Mouse (Mus musculus): Measurements from ENCODE around the gene Smarca4. TPM values are rescaled to one million over a fixed set of nuclear protein-coding genes. Genes with fewer than 3 reads are reported as not detected.

Smarca4 gene
- polyA plus RNA-seq, 1 experiment, result 77.3 TPM

DNA sequence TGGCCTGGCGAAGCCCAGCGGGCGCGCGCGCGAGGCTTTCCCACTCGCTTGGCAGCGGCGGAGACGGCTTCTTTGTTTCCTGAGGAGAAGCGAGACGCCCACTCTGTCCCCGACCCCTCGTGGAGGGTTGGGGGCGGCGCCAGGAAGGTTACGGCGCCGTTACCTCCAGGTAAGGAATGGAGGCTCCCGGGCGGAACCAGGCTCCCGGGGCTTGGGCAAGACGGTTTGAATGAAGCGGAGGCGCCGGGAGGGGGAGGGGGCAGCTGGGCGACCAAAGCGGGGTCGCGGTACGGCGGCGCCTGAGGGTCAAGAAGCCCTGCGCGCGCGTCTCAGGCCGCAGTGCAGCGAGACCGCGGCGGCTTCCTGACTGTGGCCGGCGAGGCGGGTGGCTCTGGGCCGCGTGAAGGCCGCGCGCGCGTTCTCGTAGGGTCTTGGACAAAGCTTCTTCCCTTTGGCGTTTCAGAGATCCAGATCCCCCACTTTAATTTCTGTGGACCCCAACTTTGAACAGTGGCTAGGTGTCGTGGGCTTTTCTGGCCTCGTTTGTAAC lies 338 bp downstream of the Smarca4 start:
- Histone ChIP-seq H3K4me3 (ENCODE audit: insufficient read depth, low read length) (peak overlapping the region; percentile 50), H3K4me1 (ENCODE audit: control insufficient read depth, insufficient read depth, low read length) (0 out of 2 replicates have a peak, but pooled peaks cover 2% of the 10 kb centered on the region), H3K27ac (ENCODE audit: insufficient read depth, low read length) (peak overlapping the region; percentile 94)
- TF ChIP-seq CTCF (IDR thresholded peaks at IDR 0.05; ENCODE audit: extremely low read depth, insufficient read depth, low read length), result no peak
- peak; percentile 41; the same call in 1 of the 2 replicates for TF ChIP-seq POLR2A (IDR thresholded peaks at IDR 0.05; ENCODE audit: extremely low read depth, insufficient read depth, low read length)

DNA sequence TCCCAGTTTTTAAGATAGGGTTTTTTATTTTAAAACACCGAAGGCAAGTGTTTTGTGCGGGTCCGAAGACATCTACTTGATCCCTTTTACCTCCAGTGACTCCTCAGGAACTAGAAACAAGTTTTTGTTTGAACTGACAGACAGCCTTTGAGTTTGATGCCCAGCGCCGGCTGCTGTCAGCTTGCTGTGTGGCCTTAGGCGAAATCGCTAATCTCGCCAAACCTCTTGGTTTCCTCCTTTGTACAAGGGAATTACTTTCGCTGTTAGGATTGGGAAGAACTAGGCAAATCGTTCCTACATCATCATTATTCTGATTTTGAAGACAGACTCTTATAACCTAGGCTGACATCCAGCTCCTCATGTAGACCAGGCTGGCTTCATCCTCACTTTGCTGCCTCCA lies 1.1 kb downstream of the Smarca4 start:
- no peak for TF ChIP-seq CTCF (IDR thresholded peaks at IDR 0.05; ENCODE audit: extremely low read depth, insufficient read depth, low read length)
- Histone ChIP-seq H3K4me3 (ENCODE audit: insufficient read depth, low read length) (peak overlapping the region; percentile 50), H3K27ac (ENCODE audit: insufficient read depth, low read length) (no peak overlapping the region), H3K4me1 (ENCODE audit: control insufficient read depth, insufficient read depth, low read length) (0 out of 2 replicates have a peak, but pooled peaks cover 2% of the 10 kb centered on the region)

- peaks cover 7% of the 10 kb centered on the region for H3K4me1 ChIP-seq (ENCODE audit: control insufficient read depth, insufficient read depth, low read length)
- H3K27ac ChIP-seq (ENCODE audit: insufficient read depth, low read length), result no peak overlapping the region
- no peak overlapping the region for H3K4me3 ChIP-seq (ENCODE audit: insufficient read depth, low read length)
- TF ChIP-seq CTCF (IDR thresholded peaks at IDR 0.05; ENCODE audit: extremely low read depth, insufficient read depth, low read length) (no peak), POLR2A (IDR thresholded peaks at IDR 0.05; ENCODE audit: extremely low read depth, insufficient read depth, low read length) (no peak)
Measured at GRCm38 (mm10) chr9:21620229-21620628, 4.3 kb downstream of the Smarca4 start.

GRCm38 (mm10) chr9:21622676-21623075 lies 6.7 kb downstream of the Smarca4 start:
- H3K27ac ChIP-seq (ENCODE audit: insufficient read depth, low read length), result no peak overlapping the region
- peaks cover 8% of the 10 kb centered on the region for H3K4me1 ChIP-seq (ENCODE audit: control insufficient read depth, insufficient read depth, low read length)

GRCm38 (mm10) chr9:21625342-21626339 lies 9.7 kb downstream of the Smarca4 start:
- TF ChIP-seq POLR2A (IDR thresholded peaks at IDR 0.05; ENCODE audit: extremely low read depth, insufficient read depth, low read length) (no peak), CTCF (IDR thresholded peaks at IDR 0.05; ENCODE audit: extremely low read depth, insufficient read depth, low read length) (no peak)
- H3K4me1 ChIP-seq (ENCODE audit: control insufficient read depth, insufficient read depth, low read length), result peaks cover 7% of the 10 kb centered on the region
- H3K27ac ChIP-seq (ENCODE audit: insufficient read depth, low read length), result no peak overlapping the region
- no peak overlapping the region for H3K4me3 ChIP-seq (ENCODE audit: insufficient read depth, low read length)

More at GRCm38 (mm10) chr9:21622676-21623075, 6.7 kb downstream of the Smarca4 start:
- TF ChIP-seq CTCF (IDR thresholded peaks at IDR 0.05; ENCODE audit: extremely low read depth, insufficient read depth, low read length) (no peak), POLR2A (IDR thresholded peaks at IDR 0.05; ENCODE audit: extremely low read depth, insufficient read depth, low read length) (no peak)
- H3K4me3 ChIP-seq (ENCODE audit: insufficient read depth, low read length), result no peak overlapping the region

GRCm38 (mm10) chr9:21626571-21626970 lies 10.6 kb downstream of the Smarca4 start:
- peaks cover 7% of the 10 kb centered on the region for H3K4me1 ChIP-seq (ENCODE audit: control insufficient read depth, insufficient read depth, low read length)
- H3K27ac ChIP-seq (ENCODE audit: insufficient read depth, low read length), result no peak overlapping the region
- no peak overlapping the region for H3K4me3 ChIP-seq (ENCODE audit: insufficient read depth, low read length)
- TF ChIP-seq POLR2A (IDR thresholded peaks at IDR 0.05; ENCODE audit: extremely low read depth, insufficient read depth, low read length) (no peak), CTCF (IDR thresholded peaks at IDR 0.05; ENCODE audit: extremely low read depth, insufficient read depth, low read length) (0 out of 2 replicates have a peak, but pooled peaks have one; percentile 19)

DNA sequence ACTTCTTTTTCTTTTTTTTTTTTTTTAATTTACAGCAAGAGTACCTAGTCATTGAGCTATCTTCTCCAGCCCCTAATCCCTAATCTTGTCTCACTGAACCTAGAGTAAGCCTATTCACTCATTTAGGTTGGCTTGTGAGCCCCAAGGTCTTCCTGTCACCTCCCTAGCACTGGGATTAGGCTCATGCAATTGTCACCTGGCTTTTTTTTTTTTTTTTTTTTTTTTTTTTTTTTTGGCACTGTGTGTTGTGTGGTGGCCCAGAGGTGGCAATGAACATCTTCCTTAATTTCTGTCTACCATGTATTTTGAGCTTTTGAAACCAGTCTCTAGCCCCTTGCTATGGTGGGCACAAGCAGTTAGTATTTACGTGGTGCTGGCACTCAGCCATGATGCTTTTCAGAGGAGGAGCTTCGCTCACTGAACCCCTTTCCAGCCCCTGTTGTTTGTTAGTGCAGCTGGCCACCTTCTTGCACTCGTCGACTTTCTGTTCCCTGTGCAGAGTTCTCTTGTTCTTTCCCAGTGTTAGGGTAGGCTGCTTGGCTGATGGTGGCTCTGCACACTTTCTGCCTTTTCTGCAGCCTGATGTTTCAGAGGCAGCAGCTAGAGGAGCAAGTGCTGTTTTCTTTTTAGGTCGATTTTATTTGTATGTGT lies 11.3 kb downstream of the Smarca4 start:
- no peak overlapping the region for H3K27ac ChIP-seq (ENCODE audit: insufficient read depth, low read length)
- H3K4me1 ChIP-seq (ENCODE audit: control insufficient read depth, insufficient read depth, low read length), result peaks cover 7% of the 10 kb centered on the region
- TF ChIP-seq CTCF (IDR thresholded peaks at IDR 0.05; ENCODE audit: extremely low read depth, insufficient read depth, low read length) (no peak), POLR2A (IDR thresholded peaks at IDR 0.05; ENCODE audit: extremely low read depth, insufficient read depth, low read length) (no peak)
- H3K4me3 ChIP-seq (ENCODE audit: insufficient read depth, low read length), result no peak overlapping the region

DNA sequence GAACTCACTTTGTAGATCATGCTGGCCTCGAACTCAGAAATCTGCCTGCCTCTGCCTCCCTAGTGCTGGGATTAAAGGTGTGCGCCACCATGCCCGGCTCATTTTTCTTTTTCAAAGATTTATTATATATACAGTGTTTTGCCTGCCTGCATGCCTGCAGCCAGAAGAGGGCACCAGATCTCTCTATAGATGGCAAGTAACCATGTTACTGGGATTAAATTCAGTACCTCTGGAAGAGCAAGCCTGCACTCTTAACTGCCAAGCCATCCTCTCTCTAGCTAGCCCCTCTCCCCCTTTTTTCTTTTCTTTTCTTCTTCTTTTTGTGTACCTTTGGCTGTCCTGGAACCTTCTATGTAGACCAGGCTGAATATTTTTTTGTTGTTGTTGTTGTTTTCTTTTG lies 14.7 kb downstream of the Smarca4 start:
- Histone ChIP-seq H3K27ac (ENCODE audit: insufficient read depth, low read length) (no peak overlapping the region), H3K4me3 (ENCODE audit: insufficient read depth, low read length) (no peak overlapping the region), H3K4me1 (ENCODE audit: control insufficient read depth, insufficient read depth, low read length) (peaks cover 6% of the 10 kb centered on the region)
- TF ChIP-seq CTCF (IDR thresholded peaks at IDR 0.05; ENCODE audit: extremely low read depth, insufficient read depth, low read length) (peak; percentile 53), POLR2A (IDR thresholded peaks at IDR 0.05; ENCODE audit: extremely low read depth, insufficient read depth, low read length) (no peak)

DNA sequence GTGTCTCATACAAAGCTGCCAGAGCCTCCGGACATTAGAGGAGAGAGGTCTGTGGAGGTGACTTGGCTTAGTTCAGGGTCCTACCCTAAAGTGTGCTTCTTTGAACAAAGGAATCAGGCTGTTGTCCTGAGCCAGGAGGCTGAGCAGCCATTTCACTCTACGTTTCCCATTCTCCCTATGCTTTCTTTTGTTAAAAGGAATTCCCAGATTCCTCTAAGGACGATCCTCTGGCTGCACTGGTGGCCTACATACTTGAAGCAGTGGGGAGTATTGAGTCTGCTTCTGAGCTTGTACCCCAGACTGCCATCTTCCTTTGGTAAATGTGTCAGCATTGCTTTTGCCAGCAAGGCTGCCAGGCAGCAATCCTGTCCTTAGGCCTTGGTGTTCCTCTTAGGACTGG lies 17.1 kb downstream of the Smarca4 start:
- H3K4me3 ChIP-seq (ENCODE audit: insufficient read depth, low read length), result no peak overlapping the region
- no peak overlapping the region; the same call in 1 of the 2 replicates for H3K27ac ChIP-seq (ENCODE audit: insufficient read depth, low read length)
- peaks cover 6% of the 10 kb centered on the region for H3K4me1 ChIP-seq (ENCODE audit: control insufficient read depth, insufficient read depth, low read length)
- TF ChIP-seq CTCF (IDR thresholded peaks at IDR 0.05; ENCODE audit: extremely low read depth, insufficient read depth, low read length), result no peak
- TF ChIP-seq POLR2A (IDR thresholded peaks at IDR 0.05; ENCODE audit: extremely low read depth, insufficient read depth, low read length), result no peak
